Mouse (Mus musculus): ENCODE measurements around the gene Klhl41.
A peak's percentile ranks its signal among the peaks of the same experiment; 100 is the strongest.
"Not testable (repeated sequence)": the region's sequence is repeated elsewhere in the genome, so short reads cannot be mapped to it uniquely, and the experiment has no call there.

Klhl41 gene

DNA sequence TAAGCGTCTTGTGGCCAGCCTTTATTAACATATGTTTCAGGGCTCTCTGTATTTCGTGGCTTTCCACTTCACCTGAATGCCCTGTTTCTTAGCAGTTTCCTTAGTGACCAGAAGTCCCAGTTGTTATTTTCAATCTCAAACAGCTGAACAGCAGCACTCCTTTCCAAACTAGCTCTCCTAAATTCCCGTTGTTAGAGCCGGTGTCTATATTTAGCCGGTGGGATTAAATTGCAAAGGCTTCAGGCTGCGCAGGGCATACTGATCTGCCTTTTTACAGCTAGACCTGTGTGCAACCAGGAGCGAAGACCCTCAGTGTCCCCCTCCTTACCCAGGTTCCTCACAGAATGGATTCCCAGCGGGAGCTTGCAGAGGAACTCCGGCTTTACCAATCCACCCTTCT is at the start of gene Klhl41:
TSS of gene Klhl41 (plus strand) at position 268 of the 400 bp plus-strand sequence.
- DNase-seq (ENCODE audit: low spot score in 2 of 2): no peak

GRCm38 (mm10) chr2:69629215-69629614 is 40.7 kb upstream of the Klhl41 start:
- no peak for DNase-seq (ENCODE audit: low spot score in 2 of 2)

DNA sequence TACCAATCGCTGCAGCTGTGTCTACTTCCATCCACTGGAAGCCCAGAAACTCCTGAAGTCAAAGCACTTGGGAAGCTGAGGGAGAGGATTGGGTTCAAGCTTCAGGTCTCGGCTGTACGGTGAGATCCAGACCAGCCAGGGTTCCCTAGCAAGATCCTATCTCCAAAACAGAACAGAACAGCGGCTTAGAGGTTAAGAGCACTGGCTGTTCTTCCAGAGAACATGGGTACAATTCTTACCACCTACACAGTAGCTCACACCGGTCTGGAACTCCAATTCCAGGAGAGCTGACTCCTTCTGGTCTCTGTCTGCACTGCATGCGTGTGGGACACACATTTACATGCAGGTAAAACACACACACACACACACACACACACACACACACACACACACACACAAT is 40.0 kb upstream of the Klhl41 start:
- no peak for DNase-seq (ENCODE audit: low spot score in 2 of 2)

DNA sequence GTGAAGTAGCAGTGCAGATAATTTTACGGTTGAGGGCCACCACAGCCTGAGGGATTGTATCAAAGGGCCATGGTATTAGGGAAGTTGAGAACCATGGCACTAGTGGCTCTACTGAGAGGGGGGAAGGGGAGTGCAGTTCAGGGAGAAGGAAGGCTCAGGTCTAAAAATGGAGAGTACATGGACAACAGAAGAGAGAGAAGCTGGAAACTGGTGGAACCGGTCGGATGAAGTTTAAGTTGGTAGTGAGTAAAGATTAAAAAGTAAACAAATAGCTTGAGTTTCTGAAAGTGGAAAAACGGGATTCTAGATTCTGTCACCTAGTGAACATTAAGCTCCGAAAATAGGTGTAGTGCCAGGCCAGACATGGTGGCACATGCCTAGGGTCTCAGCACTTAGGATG is 39.1 kb upstream of the Klhl41 start:
- DNase-seq (ENCODE audit: low spot score in 2 of 2): no peak

DNA sequence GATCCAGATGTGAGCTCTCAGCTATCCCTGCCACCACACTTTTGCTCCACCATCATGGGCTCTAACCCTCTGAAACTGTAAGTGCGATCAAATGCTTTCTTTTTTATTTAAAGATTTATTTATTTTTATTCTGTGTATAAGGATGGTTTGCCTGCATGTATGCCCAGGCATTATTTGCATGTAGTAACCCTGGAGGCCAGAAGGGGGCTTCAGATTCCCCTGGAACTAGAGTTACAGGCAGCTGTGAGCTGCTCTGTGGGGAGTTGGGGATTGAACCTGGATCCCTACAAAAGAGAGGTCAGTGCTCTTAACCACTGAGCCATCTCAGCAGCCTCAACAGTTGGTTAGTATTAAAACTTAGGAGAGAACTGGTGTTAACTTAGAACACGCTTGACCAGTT is 38.5 kb upstream of the Klhl41 start:
- no peak for DNase-seq (ENCODE audit: low spot score in 2 of 2)

DNA sequence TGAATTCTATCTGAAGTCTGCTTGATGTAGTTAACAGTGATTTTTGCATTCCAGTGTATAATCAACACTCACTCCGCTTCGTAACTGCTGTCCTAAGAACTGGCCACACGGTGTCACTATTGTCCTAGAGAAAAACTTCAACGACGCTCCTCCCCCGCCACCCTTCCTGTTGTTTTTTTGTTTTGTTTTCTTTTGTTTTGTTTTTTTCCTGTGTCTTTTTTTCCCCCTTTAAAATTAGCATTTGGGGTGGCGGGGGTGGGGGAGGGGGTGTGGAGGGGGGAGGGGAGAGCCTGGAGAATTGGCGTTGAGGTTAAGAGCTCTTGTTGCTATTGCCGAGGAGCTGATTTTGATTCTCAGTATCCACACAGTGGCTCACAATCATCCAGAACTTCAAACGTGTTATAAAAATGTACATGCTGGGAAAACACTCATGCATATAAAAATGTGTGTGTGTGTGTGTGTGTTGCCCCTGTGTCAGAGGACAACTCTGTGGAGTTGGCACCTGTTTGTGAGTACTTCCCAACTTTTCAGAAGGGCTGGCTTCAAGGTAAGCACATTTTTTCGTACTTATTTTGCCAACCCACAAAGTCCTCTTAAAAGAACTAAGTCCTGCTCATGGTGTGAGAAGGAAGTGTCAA is 34.7 kb upstream of the Klhl41 start:
- peak; percentile 31 to 51 for DNase-seq (ENCODE audit: low spot score in 2 of 2)

- peak in 1 of 2 experiments; percentile 22 for DNase-seq (ENCODE audit: low spot score in 2 of 2)
These were observed 34.1 kb upstream of the Klhl41 start for GRCm38 (mm10) chr2:69635807-69636206.

GRCm38 (mm10) chr2:69637989-69638388 is 31.9 kb upstream of the Klhl41 start:
- DNase-seq (ENCODE audit: low spot score in 2 of 2): not testable (repeated sequence)

GRCm38 (mm10) chr2:69640100-69640499 is 29.8 kb upstream of the Klhl41 start:
- no peak for DNase-seq (ENCODE audit: low spot score in 2 of 2)

DNA sequence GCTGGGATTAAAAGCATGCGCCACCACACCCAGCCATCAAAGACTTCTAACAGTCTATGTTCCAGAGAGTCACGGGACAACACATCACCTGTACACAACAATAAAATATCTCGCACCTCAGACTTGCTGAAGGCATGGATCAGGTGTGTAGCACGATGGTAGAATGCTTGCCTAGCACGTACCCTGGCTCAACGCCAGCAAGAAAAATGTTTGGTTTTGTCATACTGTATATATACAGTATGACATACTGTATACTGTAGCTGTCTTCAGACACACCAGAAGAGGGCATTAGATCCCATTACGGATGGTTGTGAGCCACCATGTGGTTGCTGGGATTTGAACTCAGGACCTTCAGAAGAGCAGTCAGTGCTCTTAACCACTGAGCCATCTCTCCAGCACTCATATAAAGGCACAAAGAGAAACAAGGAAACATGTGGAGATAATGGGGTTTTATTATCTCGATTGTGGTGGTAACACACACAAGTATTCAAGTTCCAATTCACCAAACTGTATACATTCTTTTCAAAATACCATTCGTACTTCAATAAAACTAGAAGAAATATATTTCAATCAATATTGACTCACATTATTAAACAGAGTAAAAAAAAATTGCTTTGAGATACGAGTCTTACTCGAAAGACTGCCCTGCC is 24.8 kb upstream of the Klhl41 start:
- DNase-seq (ENCODE audit: low spot score in 2 of 2): no peak

GRCm38 (mm10) chr2:69646726-69647490 is 23.0 kb upstream of the Klhl41 start, which contains the start of gene Bbs5:
TSS of gene Bbs5 (plus strand) at chr2:69647171.
- peak; percentile 96 to 97 for DNase-seq (ENCODE audit: low spot score in 2 of 2)

DNA sequence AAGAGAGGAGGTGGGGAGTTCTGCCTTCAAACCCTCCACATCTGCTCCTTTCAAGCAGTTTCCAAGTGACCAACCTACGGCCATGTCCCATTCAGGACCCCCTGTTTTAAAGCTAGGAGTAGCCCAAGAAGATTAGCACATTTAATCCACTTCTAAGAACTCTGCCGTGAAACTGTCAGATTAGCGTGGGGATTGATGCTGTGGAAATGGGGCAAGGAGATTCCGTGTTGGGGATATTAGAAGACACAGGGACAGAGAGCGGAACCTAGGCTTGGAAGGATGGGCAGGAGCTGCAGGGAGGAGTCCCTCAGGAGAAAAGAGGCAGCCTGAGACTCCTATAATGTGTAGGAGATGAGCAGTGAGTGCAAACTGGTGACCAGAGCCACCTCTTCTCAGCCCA is 20.2 kb upstream of the Klhl41 start:
- no peak for DNase-seq (ENCODE audit: low spot score in 2 of 2)

DNA sequence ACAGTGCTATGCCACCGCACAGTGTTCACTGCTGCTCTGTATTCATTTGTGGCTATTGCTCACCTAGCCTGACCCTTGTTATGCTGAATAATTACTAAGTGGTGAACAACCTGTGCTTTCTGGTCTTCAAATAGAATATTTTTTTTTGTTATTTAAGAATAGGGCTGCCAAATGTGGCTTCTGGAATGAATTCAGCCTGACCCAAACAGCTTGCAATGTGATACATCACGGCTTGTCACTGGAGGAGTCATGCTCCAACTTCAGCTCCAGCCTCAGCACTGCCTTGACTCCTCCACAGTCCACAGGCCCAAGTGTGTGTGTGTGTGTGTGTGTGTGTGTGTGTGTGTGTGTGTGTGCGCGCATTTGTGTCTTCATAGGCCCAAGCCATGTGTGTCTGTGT is 10.6 kb upstream of the Klhl41 start:
- DNase-seq (ENCODE audit: low spot score in 2 of 2): no peak

- no peak for DNase-seq (ENCODE audit: low spot score in 2 of 2)
These were observed 6.0 kb upstream of the Klhl41 start for GRCm38 (mm10) chr2:69663827-69664476.

DNA sequence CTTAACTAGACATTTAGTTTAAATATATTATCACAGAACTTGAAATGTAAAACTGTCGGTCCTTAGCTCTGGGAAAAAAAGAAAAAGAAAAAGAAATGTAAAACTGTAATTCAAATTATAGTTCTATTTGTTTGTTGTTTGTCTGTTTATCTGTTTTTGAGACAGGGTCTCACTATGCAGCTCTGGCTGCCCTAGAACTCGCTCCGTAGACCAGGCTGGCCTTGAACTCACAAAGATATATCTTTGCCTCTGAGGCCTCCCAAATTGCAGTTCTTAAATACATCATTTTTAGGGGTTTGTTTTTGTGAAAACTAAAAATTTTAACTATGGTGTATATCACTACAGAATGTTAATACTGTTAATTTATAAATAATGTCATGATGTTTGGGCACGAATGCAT is 2.3 kb upstream of the Klhl41 start:
- DNase-seq (ENCODE audit: low spot score in 2 of 2): no peak

GRCm38 (mm10) chr2:69668414-69668813 is 1.5 kb upstream of the Klhl41 start:
- no peak for DNase-seq (ENCODE audit: low spot score in 2 of 2)

DNA sequence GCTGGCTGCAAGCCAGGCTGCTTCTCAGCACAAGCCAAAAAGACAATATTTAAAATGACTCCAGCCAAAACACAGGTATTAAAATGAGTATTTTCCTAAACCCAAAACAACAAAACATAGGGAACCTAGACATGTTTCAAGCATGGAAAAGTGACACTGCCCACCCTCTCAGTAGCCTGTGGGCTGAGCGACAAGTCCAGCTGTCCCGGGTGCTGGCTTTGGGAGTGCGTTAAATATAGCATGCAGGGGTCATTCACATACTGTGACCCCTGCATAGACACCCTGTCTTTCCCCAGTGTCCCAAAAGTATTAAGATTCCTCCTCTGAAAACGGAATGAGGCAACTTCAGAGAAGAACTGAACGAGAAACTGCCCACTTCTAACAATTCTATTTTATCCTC is 3.8 kb downstream of the Klhl41 start:
- no peak for DNase-seq (ENCODE audit: low spot score in 2 of 2)

DNA sequence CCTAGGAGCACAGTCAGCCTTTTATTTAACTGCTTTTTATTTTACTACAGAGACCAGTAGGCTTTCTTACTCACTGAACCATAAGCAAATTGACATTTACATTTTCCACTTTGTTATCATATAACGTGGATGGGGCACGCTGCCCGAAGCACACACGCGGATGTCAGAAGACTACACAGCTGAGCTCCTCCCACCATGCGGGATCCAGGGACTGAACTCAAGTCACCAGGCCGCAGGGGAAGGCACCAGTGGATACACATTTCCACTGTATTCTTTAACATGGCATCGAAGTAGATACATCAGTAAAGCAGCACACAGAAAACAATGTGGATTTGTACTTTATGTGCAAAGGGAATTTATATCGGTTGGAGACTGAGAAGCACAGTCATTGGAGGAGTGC is 5.3 kb downstream of the Klhl41 start:
- no peak for DNase-seq (ENCODE audit: low spot score in 2 of 2)

- no peak for DNase-seq (ENCODE audit: low spot score in 2 of 2)
These were observed 6.8 kb downstream of the Klhl41 start for GRCm38 (mm10) chr2:69676713-69677112.

DNA sequence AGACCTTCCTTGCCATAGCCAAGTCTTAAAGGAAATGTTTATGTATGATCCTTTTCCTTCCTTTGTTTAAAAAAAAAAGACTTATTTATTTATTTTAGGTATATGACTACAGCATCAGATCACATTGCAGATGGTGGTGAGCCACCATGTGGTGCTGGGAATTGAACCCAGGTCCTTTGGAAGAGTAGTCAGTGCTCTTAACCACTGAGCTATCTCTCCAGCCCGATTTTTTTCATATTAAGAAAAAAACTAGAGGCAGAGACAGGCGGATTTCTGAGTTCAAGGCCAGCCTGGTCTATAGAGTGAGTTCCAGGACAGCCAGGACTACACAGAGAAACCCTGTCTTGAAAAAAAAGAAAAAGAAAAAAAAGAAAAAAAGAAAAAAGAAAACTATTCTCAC is 7.3 kb downstream of the Klhl41 start:
- DNase-seq (ENCODE audit: low spot score in 2 of 2): not testable (repeated sequence)

GRCm38 (mm10) chr2:69679990-69680389 is 10.1 kb downstream of the Klhl41 start:
- DNase-seq (ENCODE audit: low spot score in 2 of 2): no peak

DNA sequence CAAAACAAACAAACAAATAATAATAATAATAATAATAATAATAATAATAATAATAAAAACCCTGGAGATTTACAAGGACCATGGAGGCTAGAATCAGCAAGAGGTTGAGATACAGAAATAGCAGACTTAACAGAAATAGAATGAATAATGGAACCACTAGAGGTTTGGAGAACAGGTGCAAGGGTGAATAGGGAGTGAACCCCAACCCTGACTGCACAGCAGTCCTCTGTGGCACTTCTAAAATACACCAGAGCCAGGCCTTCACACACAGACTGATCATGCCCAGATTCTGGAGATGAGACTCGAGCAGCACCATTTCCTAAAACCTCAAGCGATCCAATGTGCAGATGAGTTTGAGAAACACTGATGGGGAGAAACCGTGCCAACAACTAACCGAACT is 12.0 kb downstream of the Klhl41 start:
- no peak for DNase-seq (ENCODE audit: low spot score in 2 of 2)

Data from right cerebral cortex, adult 2 months (tissue).